Mouse (Mus musculus): ENCODE results near the gene Pigs.

GRCm38 (mm10) chr11:78300917-78301316 lies 27.3 kb upstream of the Pigs start:
- no peak for TF ChIP-seq POLR2A (IDR thresholded peaks at IDR 0.05; ENCODE audit: borderline replicate concordance, low read depth, low read length)
- no peak for TF ChIP-seq CTCF (IDR thresholded peaks at IDR 0.05; ENCODE audit: low read depth, low read length)

Measured in bone marrow macrophage, adult 2 months (primary cell).